Mouse (Mus musculus) embryonic facial prominence, embryonic 15.5 days (tissue): ENCODE measurements around the gene Ceacam20. TPM values are rescaled to one million over a fixed set of nuclear protein-coding genes. Genes with fewer than 3 reads are reported as not detected.

ENCODE experiments used
- ATAC-seq: fragments of 200-750 bp; cut with Nextera tagmentation; 2 replicates; pipeline ENCODE4 v1.8.0; 2017; ENCODE audit warnings: low read depth, moderate TSS enrichment; ENCODE audit not compliant: insufficient number of reproducible peaks, low FRiP score, low TSS enrichment
- H3K27ac ChIP-seq: fragments of 300-500 bp; sonication (generic); replicated peaks from 2 replicates; pipeline ENCODE4 v1.5.1; 2015; ENCODE audit warnings: mild to moderate bottlenecking, inconsistent platforms
- H3K27me3 ChIP-seq: fragments of 300-500 bp; sonication (generic); 2 replicates; pipeline ENCODE4 v1.6.1; 2015; ENCODE audit warnings: inconsistent platforms
- H3K36me3 ChIP-seq: fragments of 300-500 bp; sonication (generic); 2 replicates; pipeline ENCODE4 v1.6.1; 2015; ENCODE audit warnings: mild to moderate bottlenecking, inconsistent platforms
- H3K4me1 ChIP-seq: fragments of 300-500 bp; sonication (generic); 2 replicates; pipeline ENCODE4 v1.6.1; 2015; ENCODE audit warnings: inconsistent platforms
- H3K4me2 ChIP-seq: fragments of 300-500 bp; sonication (generic); replicated peaks from 2 replicates; pipeline ENCODE4 v1.6.1; 2015; ENCODE audit warnings: mild to moderate bottlenecking, inconsistent platforms
- H3K4me3 ChIP-seq: fragments of 300-500 bp; sonication (generic); replicated peaks from 2 replicates; pipeline ENCODE4 v1.5.1; 2015; ENCODE audit warnings: mild to moderate bottlenecking, inconsistent platforms
- H3K9ac ChIP-seq: fragments of 300-500 bp; sonication (generic); 2 replicates; pipeline ENCODE4 v1.6.1; 2015; ENCODE audit warnings: inconsistent platforms
- H3K9me3 ChIP-seq: fragments of 300-500 bp; sonication (generic); replicated peaks from 2 replicates; pipeline ENCODE4 v1.6.1; 2016; ENCODE audit warnings: inconsistent platforms
- WGBS: fragments of 180-500 bp; shearing (Covaris S2); methylation state at CpG from one replicate; pipeline ENCODE4 v1.1.7; 2015; 5-methylcytosine and 5-hydroxymethylcytosine counted together
- polyA plus RNA-seq: library from polyadenylated mRNA; unstranded; fragments of >200 nt; fragmentation: Nextera tagmentation; extraction: Ambion mirVana; gene quantifications from 2 replicates; pipeline ENCODE4 v1.2.1, GENCODE M21; 2015

Ceacam20 gene
- polyA plus RNA-seq, 1 experiment from 2014 or later, result not detected

- H3K27me3 ChIP-seq, result peaks cover 13% of the 10 kb centered on the region
- H3K9ac ChIP-seq, result no peak overlapping the region
- 19% methylated on average over 21 of the region's 21 CpGs for WGBS
- 0 out of 2 replicates have a peak, but pooled peaks cover 6% of the 10 kb centered on the region for H3K4me1 ChIP-seq
- H3K4me3 ChIP-seq, result 0 out of 2 replicates have a peak overlapping the region, but pooled peaks have one; percentile 11
- no peaks in the 10 kb centered on the region for H3K9me3 ChIP-seq
- H3K4me2 ChIP-seq, result peak overlapping the region; percentile 36
- ATAC-seq, result peak; percentile 75; the same call in 1 of the 2 replicates
- no peaks in the 10 kb centered on the region for H3K36me3 ChIP-seq
- H3K27ac ChIP-seq, result peak overlapping the region; percentile 60; the same call in 1 of the 2 replicates
Measured at GRCm38 (mm10) chr7:19932877-19933809, 32.1 kb upstream of the Ceacam20 start.

DNA sequence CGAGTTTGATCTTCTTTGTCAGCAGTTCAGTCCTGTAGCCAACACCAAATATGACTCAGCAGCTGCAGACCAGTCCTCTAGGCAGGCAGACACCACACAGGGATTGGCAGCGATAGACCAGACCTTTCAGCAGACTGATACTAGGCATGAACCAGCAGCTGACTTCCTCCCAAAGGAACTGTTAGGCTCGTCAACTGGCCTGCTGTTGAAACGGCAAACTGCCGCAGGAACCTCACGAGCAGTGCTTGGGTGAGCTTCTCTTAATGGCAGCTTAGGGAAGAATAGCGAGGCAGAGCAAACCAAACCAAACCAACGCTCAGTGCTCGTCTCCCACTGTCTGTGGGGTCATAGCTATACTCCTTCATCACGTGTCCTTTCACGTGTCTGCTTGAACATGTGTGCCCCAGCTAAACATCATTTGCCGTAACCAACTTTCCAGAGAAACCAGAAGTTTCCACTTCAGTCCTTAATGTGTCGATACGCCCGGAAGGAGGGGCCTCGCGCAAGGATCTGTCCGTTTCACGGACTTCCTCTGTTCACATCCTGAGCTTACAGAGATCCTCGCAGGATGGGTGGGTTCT, 30.0 kb upstream of the Ceacam20 start:
- H3K9ac ChIP-seq, result no peak overlapping the region
- no peaks in the 10 kb centered on the region for H3K9me3 ChIP-seq
- H3K4me1 ChIP-seq, result peaks cover 10% of the 10 kb centered on the region; the same call in 1 of the 2 replicates
- no peaks in the 10 kb centered on the region for H3K36me3 ChIP-seq
- WGBS, result 68% methylated on average over 20 of the region's 20 CpGs
- ATAC-seq, result no peak
- no peak overlapping the region for H3K4me2 ChIP-seq
- peaks cover 13% of the 10 kb centered on the region for H3K27me3 ChIP-seq
- no peak overlapping the region for H3K27ac ChIP-seq
- H3K4me3 ChIP-seq, result no peak overlapping the region

DNA sequence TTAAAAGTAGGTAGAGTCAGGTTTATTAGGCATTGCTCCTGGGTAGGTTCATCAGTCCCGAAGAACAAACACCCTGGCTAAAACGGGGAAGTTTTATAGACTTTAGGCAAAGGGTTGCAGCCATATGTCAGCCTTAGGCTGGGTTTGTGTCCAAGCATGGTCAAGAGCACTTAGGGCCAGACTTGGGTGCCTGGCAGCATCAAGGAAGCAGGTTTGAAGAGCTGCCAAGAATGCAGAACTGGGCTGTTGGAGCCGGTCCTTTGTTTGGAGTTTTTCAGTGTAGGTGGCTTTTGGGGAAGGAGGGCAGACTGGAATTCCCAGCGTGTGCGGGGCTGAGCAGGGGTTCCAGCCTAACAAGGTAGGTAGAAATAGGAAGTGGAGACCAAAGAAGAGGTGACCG, 29.3 kb upstream of the Ceacam20 start:
- no peak overlapping the region for H3K4me2 ChIP-seq
- no peaks in the 10 kb centered on the region for H3K36me3 ChIP-seq
- H3K9me3 ChIP-seq, result no peaks in the 10 kb centered on the region
- no peak overlapping the region for H3K27ac ChIP-seq
- H3K9ac ChIP-seq, result no peak overlapping the region
- ATAC-seq, result no peak
- H3K4me3 ChIP-seq, result no peak overlapping the region
- peaks cover 13% of the 10 kb centered on the region for H3K27me3 ChIP-seq
- peaks cover 10% of the 10 kb centered on the region; the same call in 1 of the 2 replicates for H3K4me1 ChIP-seq
- WGBS, result 68% methylated on average over 6 of the region's 6 CpGs

- 68% methylated on average over 11 of the region's 11 CpGs for WGBS
- H3K9ac ChIP-seq, result no peak overlapping the region
- H3K36me3 ChIP-seq, result no peaks in the 10 kb centered on the region
- ATAC-seq, result no peak
- H3K4me2 ChIP-seq, result no peak overlapping the region
- H3K27ac ChIP-seq, result no peak overlapping the region
- no peaks in the 10 kb centered on the region for H3K9me3 ChIP-seq
- H3K27me3 ChIP-seq, result peaks cover 3% of the 10 kb centered on the region; the same call in 1 of the 2 replicates
- H3K4me3 ChIP-seq, result no peak overlapping the region
- H3K4me1 ChIP-seq, result peaks cover 10% of the 10 kb centered on the region; the same call in 1 of the 2 replicates
Measured at GRCm38 (mm10) chr7:19937229-19937821, 27.9 kb upstream of the Ceacam20 start.

GRCm38 (mm10) chr7:19939555-19940235, 25.5 kb upstream of the Ceacam20 start:
- no peak overlapping the region for H3K27ac ChIP-seq
- H3K27me3 ChIP-seq, result no peaks in the 10 kb centered on the region
- ATAC-seq, result no peak; the same call in 1 of the 2 replicates
- WGBS, result 46% methylated on average over 12 of the region's 12 CpGs
- no peaks in the 10 kb centered on the region for H3K9me3 ChIP-seq
- H3K36me3 ChIP-seq, result no peaks in the 10 kb centered on the region
- no peak overlapping the region for H3K4me3 ChIP-seq
- H3K4me1 ChIP-seq, result peaks cover 3% of the 10 kb centered on the region; the same call in 1 of the 2 replicates
- no peak overlapping the region for H3K9ac ChIP-seq
- no peak overlapping the region for H3K4me2 ChIP-seq

DNA sequence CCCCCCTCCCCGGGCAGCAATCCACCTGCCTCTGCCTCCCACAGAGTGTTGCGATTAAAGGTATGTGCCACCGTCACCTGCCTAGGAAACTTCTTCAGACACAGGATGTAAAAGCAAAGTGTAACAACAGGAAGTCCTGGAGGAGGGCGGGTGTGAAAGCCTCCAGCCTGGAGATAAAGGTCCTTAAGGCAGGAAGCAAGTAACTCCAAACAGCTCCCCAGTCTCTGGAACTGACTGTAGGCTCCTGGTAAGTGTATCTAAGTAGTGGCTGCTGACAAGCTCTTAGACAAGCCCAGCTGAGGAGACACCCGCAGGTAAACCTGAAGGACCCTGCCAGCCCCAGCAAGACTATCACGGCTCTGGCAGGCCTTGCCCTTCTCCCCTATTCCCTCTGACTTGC, 25.0 kb upstream of the Ceacam20 start:
- Histone ChIP-seq H3K36me3 (no peaks in the 10 kb centered on the region), H3K4me2 (no peak overlapping the region), H3K27me3 (no peaks in the 10 kb centered on the region), H3K27ac (no peak overlapping the region), H3K4me1 (peaks cover 3% of the 10 kb centered on the region; the same call in 1 of the 2 replicates), H3K4me3 (no peak overlapping the region), H3K9ac (no peak overlapping the region), H3K9me3 (no peaks in the 10 kb centered on the region)
- 25% methylated on average over 5 of the region's 6 CpGs for WGBS
- ATAC-seq, result no peak

GRCm38 (mm10) chr7:19944709-19945108, 20.5 kb upstream of the Ceacam20 start:
- ATAC-seq, result no peak
- Histone ChIP-seq H3K4me1 (peaks cover 3% of the 10 kb centered on the region; the same call in 1 of the 2 replicates), H3K27me3 (no peaks in the 10 kb centered on the region), H3K36me3 (no peaks in the 10 kb centered on the region), H3K4me3 (no peak overlapping the region), H3K4me2 (no peak overlapping the region), H3K9me3 (no peaks in the 10 kb centered on the region), H3K27ac (no peak overlapping the region), H3K9ac (no peak overlapping the region)
- 87% methylated on average over 8 of the region's 8 CpGs for WGBS

DNA sequence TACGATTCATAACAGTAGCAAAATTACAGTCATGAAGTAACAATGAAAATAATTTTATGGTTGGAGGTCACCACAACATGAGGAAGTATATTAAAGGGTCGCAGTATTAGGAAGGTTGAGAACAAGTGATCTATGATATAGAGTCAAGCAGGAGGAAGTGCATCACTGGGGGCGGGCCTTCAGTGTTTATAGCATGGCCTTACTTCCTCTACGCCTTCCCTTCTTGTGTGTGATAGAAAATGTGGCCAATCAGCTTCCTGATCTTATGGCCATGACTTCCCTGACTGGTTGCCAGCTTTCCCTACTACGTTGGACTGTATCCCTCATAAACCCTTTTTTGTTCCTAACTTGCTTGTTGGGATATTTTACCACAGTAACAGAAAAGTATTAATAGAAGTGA, 20.0 kb upstream of the Ceacam20 start:
- Histone ChIP-seq H3K9ac (no peak overlapping the region), H3K4me1 (no peaks in the 10 kb centered on the region), H3K27ac (no peak overlapping the region), H3K4me3 (no peak overlapping the region), H3K27me3 (no peaks in the 10 kb centered on the region), H3K4me2 (no peak overlapping the region), H3K36me3 (no peaks in the 10 kb centered on the region), H3K9me3 (no peaks in the 10 kb centered on the region)
- WGBS, result 84% methylated on average over 5 of the region's 5 CpGs
- no peak for ATAC-seq

GRCm38 (mm10) chr7:19945821-19946515, 19.2 kb upstream of the Ceacam20 start:
- no peak for ATAC-seq
- no peaks in the 10 kb centered on the region for H3K4me1 ChIP-seq
- no peak overlapping the region for H3K9ac ChIP-seq
- H3K4me2 ChIP-seq, result no peak overlapping the region
- H3K27ac ChIP-seq, result no peak overlapping the region
- H3K4me3 ChIP-seq, result no peak overlapping the region
- no peaks in the 10 kb centered on the region for H3K9me3 ChIP-seq
- 66% methylated on average over 13 of the region's 13 CpGs for WGBS
- H3K36me3 ChIP-seq, result no peaks in the 10 kb centered on the region
- H3K27me3 ChIP-seq, result no peaks in the 10 kb centered on the region

DNA sequence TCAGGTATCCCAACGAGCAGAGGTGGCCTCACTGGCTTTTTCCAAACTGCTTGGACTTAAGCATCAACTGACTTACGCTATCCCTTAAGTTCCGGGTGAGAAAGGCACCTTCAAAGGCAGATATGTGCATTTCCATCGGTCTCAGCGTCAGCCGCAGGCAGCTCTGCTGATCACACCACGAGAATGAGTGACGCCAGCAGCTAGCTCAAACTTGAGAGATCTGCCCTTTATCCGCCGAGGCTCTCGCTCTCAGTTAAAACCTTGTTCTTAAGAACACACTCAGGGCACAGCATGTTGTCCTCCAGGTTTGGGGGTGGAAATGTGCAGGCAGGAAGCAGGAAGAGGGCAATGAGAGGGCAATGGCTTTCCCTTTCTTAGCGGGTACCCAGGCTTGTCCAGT, 16.3 kb upstream of the Ceacam20 start:
- Histone ChIP-seq H3K4me3 (no peak overlapping the region), H3K9ac (no peak overlapping the region), H3K4me1 (no peaks in the 10 kb centered on the region), H3K9me3 (no peaks in the 10 kb centered on the region), H3K27me3 (no peaks in the 10 kb centered on the region), H3K36me3 (no peaks in the 10 kb centered on the region), H3K4me2 (no peak overlapping the region), H3K27ac (no peak overlapping the region)
- WGBS, result 72% methylated on average over 12 of the region's 12 CpGs
- no peak for ATAC-seq
